Mouse (Mus musculus): ENCODE data around the gene Tmem150b. TPM values are rescaled to one million over a fixed set of nuclear protein-coding genes. Genes with fewer than 3 reads are reported as not detected.

The Tmem150b gene
- polyA plus RNA-seq, 1 experiment from 2014 or later = 0.18 TPM

DNA sequence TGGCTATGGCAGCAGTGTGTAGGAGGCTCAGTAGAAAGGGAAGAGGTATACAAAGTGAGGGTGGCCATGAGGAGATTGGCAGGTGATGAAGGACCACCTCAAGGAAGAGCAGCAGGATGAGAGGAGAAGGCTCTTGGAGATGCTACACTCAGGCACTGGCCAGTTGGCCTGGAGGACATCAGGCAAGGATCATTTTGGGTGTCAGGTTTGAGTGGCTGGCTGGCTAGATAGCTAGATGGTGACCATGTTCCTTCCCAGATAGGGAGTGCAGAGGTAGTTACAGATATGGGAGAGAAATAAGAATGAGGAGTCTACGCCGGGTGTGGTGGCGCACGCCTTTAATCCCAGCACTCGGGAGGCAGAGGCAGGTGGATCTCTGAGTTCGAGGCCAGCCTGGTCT lies 19.8 kb upstream of the Tmem150b start:
- no peaks in the 10 kb centered on the region for H3K27me3 ChIP-seq
- H3K36me3 ChIP-seq = peaks cover 37% of the 10 kb centered on the region
- H3K4me3 ChIP-seq = no peak overlapping the region
- H3K9ac ChIP-seq (replicated peaks) = no peak overlapping the region
- H3K4me1 ChIP-seq = peaks cover 34% of the 10 kb centered on the region
- no peaks in the 10 kb centered on the region for H3K9me3 ChIP-seq
- no peak for ATAC-seq (ENCODE audit: low FRiP score, low read depth)
- 98% methylated on average over 6 of the region's 6 CpGs for WGBS
- no peak overlapping the region for H3K4me2 ChIP-seq (replicated peaks)
- H3K27ac ChIP-seq (replicated peaks) = no peak overlapping the region

DNA sequence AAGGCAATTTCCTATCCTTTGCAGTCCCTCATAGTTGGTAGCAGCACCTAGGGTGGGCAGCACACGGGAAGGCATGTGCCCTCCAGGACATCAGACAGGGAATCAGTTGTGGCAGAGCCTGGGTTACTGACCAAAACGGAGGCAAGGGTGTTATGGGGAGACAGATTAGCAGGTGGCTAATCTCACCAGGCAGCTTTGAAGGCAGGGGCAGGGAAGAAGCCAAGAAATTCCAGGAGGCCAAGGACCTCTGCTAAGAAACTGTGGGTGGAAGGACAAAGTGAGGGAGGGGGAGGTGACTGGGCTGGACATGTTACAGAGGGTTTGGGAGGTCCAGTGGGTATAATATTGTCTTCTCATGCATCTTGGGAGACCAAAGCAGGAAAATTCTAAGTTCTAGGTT lies 18.3 kb upstream of the Tmem150b start:
- peaks cover 37% of the 10 kb centered on the region for H3K36me3 ChIP-seq
- no peak overlapping the region for H3K27ac ChIP-seq (replicated peaks)
- H3K4me3 ChIP-seq = no peak overlapping the region
- peaks cover 41% of the 10 kb centered on the region for H3K4me1 ChIP-seq
- H3K9ac ChIP-seq (replicated peaks) = no peak overlapping the region; the same call in 1 of the 2 replicates
- H3K27me3 ChIP-seq = no peaks in the 10 kb centered on the region
- no peaks in the 10 kb centered on the region for H3K9me3 ChIP-seq
- 57% methylated on average over 2 of the region's 2 CpGs for WGBS
- no peak overlapping the region for H3K4me2 ChIP-seq (replicated peaks)
- no peak for ATAC-seq (ENCODE audit: low FRiP score, low read depth)

DNA sequence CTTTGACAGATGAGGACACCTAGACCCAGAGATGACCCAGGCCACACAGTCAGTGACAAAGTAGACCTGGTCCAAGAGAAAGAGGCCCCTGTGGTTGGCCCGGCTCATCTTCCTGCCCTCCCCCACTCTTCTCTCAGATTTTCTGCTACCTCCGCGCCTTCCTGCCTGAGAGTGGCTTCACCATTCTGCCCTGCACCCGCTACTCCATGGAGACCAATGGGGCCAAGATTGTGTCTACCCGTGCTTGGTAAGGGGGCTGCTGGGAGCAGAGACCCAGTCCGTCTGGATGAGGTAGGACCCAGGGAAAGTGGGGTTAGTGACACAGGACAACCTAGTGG lies 17.4 kb upstream of the Tmem150b start:
- 85% methylated on average over 6 of the region's 6 CpGs for WGBS
- peaks cover 41% of the 10 kb centered on the region for H3K4me1 ChIP-seq
- peaks cover 37% of the 10 kb centered on the region for H3K36me3 ChIP-seq
- no peak overlapping the region; the same call in 1 of the 2 replicates for H3K9ac ChIP-seq (replicated peaks)
- H3K4me2 ChIP-seq (replicated peaks) = 0 out of 2 replicates have a peak overlapping the region, but pooled peaks have one; percentile 93
- no peaks in the 10 kb centered on the region for H3K9me3 ChIP-seq
- peaks cover 3% of the 10 kb centered on the region; the same call in 1 of the 2 replicates for H3K27me3 ChIP-seq
- H3K27ac ChIP-seq (replicated peaks) = no peak overlapping the region
- ATAC-seq (ENCODE audit: low FRiP score, low read depth) = no peak
- no peak overlapping the region for H3K4me3 ChIP-seq

DNA sequence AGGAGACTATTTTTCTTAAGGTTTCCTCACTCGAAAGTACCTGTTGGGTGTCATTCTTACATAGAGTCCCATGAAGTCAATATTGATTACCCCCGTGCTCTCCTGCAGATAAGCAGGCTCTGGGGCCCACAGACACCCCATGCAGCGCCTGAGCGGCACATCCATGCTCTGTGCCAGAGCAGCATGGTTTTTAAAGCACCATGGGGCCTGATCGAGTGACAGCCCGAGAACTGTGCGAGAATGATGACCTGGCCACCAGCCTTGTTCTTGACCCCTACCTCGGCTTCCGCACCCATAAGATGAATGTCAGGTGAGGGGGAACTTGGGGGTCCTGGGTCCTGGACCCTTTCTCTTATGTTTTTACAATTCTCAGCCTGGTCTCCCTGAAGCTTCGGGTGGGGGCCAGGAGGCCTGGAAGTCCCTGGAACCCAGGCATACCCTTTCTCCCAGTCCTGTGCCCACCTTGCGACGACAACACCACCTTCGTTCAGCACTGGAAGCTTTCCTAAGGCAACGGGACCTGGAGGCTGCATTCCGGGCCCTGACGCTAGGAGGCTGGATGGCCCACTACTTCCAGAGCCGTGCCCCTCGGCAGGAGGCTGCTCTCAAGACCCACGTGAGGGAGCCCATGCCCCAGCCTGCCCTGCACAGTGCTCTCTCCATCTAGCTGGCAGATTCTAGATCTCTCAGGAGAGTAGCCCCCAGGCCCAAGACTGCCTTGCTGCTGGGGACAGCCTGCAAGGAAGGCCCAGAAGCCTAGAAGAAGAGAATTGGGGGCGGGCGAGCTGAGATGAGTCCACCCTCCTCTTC lies 16.8 kb upstream of the Tmem150b start:
- WGBS = 82% methylated on average over 21 of the region's 21 CpGs
- Histone ChIP-seq H3K4me3 (peak overlapping the region; percentile 77; the same call in 1 of the 2 replicates), H3K27ac (replicated peaks) (0 out of 2 replicates have a peak overlapping the region, but pooled peaks have one; percentile 93), H3K4me1 (peaks cover 39% of the 10 kb centered on the region), H3K9ac (replicated peaks) (peak overlapping the region; percentile 89; the same call in 1 of the 2 replicates), H3K9me3 (no peaks in the 10 kb centered on the region), H3K4me2 (replicated peaks) (peak overlapping the region; percentile 93), H3K36me3 (peaks cover 35% of the 10 kb centered on the region), H3K27me3 (peaks cover 3% of the 10 kb centered on the region; the same call in 1 of the 2 replicates)
- ATAC-seq (ENCODE audit: low FRiP score, low read depth) = no peak

DNA sequence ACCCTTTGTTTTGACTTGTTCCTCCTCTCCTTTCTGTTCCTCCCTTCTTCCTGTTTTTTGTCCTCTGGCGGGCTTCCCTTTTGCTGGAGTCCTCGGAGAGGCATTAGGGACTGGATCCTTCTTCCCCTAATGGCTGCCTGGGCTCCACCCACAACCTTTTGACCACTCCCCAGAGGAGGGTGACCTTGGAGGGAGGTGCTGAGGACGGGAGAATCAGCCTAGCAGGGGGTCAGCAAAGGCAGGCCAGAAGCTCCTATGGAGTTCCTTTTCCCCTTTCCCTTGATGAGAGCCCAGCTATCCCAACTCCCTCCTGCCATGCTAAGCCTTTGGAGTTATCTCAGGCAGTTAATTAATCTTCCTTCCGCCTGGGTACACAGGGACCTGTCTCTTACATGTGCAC lies 16.1 kb upstream of the Tmem150b start:
- H3K4me2 ChIP-seq (replicated peaks) = peak overlapping the region; percentile 93
- no peak for ATAC-seq (ENCODE audit: low FRiP score, low read depth)
- WGBS = 2% methylated on average over 4 of the region's 4 CpGs
- H3K4me1 ChIP-seq = peaks cover 39% of the 10 kb centered on the region
- H3K4me3 ChIP-seq = peak overlapping the region; percentile 77
- H3K9me3 ChIP-seq = no peaks in the 10 kb centered on the region
- H3K27me3 ChIP-seq = peaks cover 3% of the 10 kb centered on the region; the same call in 1 of the 2 replicates
- H3K36me3 ChIP-seq = peaks cover 27% of the 10 kb centered on the region
- peak overlapping the region; percentile 93 for H3K27ac ChIP-seq (replicated peaks)
- H3K9ac ChIP-seq (replicated peaks) = peak overlapping the region; percentile 89

DNA sequence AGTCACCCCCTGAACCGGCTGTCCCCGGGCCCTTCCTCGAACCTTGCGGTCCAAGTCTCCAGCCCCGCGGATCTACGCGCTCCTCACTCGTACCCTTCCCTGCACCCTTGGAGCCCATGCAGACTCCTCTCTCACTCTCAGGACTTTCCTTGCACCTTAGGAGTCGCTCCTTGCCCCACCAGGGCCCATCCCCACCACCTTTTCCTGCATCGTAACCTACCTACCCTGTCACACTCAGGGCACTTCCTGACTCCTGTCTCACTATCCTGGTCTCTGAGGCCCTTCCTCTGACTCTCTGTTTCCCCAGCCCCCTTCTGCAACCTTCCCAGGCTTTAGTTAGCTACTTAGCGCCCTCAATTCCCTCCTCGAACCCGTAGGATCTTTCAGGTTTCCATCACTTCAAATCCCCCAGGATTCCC lies 15.3 kb upstream of the Tmem150b start:
- H3K27ac ChIP-seq (replicated peaks) = peak overlapping the region; percentile 93
- WGBS = under 1% methylated on average over 14 of the region's 14 CpGs
- peak; percentile 38 for ATAC-seq (ENCODE audit: low FRiP score, low read depth)
- H3K9ac ChIP-seq (replicated peaks) = peak overlapping the region; percentile 89
- peak overlapping the region; percentile 77 for H3K4me3 ChIP-seq
- H3K9me3 ChIP-seq = no peaks in the 10 kb centered on the region
- H3K4me1 ChIP-seq = peaks cover 39% of the 10 kb centered on the region
- peaks cover 19% of the 10 kb centered on the region for H3K36me3 ChIP-seq
- H3K4me2 ChIP-seq (replicated peaks) = peak overlapping the region; percentile 93
- peaks cover 3% of the 10 kb centered on the region; the same call in 1 of the 2 replicates for H3K27me3 ChIP-seq

DNA sequence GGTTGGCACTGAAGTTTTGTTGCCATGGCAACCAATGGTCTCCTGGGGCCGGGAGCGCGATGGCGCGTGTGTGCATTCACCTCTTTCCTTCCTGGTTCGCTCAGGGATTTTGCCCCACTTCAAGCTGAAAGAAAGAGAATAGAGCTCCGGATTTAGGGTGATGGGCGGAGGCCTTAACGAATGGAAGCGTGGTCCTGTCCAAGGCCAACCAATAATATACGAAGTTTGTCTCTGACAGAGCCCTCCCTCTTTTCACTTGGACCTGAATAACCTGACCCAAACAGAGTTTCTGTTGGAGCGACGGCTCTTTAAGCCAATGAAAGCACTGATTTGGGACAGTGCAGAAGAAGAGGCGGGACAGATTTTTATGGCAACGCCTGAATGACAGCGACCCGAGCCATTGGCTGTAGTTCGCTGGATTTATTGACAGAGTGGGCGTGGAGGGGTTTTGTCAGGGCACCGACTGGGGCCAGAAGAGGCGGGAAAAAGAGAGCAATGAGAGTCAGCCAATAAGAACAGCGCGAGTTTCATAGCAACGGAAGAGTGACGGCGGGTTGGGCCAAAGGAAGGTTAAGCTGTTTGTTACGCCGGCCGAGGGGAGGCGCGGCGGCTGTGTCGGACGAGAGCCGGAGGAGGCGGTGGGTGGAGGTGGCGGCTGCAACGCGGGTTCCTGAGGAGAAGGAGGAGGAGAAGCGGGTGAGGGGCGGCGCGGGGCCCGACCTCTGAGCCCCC lies 14.7 kb upstream of the Tmem150b start, which contains the start of gene Kmt5c:
Gene Kmt5c, plus strand, starts transcription at position 572 of the 732 bp plus-strand sequence.
- H3K9ac ChIP-seq (replicated peaks) = peak within 1 kb of the TSS; percentile 89
- H3K4me1 ChIP-seq = peaks cover 39% of the 10 kb centered on the region
- ATAC-seq (ENCODE audit: low FRiP score, low read depth) = peak; percentile 97
- WGBS = under 1% methylated on average over 35 of the region's 44 CpGs
- peak within 1 kb of the TSS; percentile 93 for H3K27ac ChIP-seq (replicated peaks)
- H3K4me3 ChIP-seq = peak within 1 kb of the TSS; percentile 77
- H3K36me3 ChIP-seq = peaks cover 17% of the 10 kb centered on the region
- H3K27me3 ChIP-seq = peaks cover 3% of the 10 kb centered on the region; the same call in 1 of the 2 replicates
- H3K9me3 ChIP-seq = no peaks in the 10 kb centered on the region
- peak within 1 kb of the TSS; percentile 93 for H3K4me2 ChIP-seq (replicated peaks)

DNA sequence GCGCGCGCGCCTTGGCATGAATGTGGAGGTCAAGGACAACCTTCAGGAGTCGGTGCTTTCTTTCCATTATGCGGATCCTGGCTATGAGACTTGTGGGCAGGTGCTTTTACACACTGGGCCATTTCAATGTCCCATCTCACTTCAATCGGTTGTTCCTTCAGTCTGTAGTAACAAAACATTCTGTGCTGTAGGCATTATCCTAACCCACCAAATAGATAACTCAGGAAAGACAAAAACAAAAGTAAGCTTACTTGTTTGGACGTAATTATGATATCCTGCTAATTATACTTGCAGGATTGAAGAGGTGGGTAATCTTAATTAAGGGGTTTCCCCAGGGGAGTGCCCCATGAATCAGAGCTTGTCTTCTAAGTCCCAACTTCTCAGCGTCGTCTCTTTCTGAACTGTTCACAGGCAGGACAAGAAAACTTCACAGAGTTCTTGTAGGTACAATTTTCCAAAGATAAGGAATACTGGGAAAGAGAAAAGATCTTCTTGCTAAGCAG lies 14.0 kb upstream of the Tmem150b start:
- peak overlapping the region; percentile 77 for H3K27ac ChIP-seq (replicated peaks)
- ATAC-seq (ENCODE audit: low FRiP score, low read depth) = no peak
- H3K4me3 ChIP-seq = peak overlapping the region; percentile 34
- H3K9me3 ChIP-seq = no peaks in the 10 kb centered on the region
- peaks cover 11% of the 10 kb centered on the region for H3K36me3 ChIP-seq
- WGBS = 47% methylated on average over 10 of the region's 10 CpGs
- H3K4me2 ChIP-seq (replicated peaks) = peak overlapping the region; percentile 58
- H3K4me1 ChIP-seq = peaks cover 39% of the 10 kb centered on the region
- H3K9ac ChIP-seq (replicated peaks) = 0 out of 2 replicates have a peak overlapping the region, but pooled peaks have one; percentile 15
- peaks cover 3% of the 10 kb centered on the region; the same call in 1 of the 2 replicates for H3K27me3 ChIP-seq

DNA sequence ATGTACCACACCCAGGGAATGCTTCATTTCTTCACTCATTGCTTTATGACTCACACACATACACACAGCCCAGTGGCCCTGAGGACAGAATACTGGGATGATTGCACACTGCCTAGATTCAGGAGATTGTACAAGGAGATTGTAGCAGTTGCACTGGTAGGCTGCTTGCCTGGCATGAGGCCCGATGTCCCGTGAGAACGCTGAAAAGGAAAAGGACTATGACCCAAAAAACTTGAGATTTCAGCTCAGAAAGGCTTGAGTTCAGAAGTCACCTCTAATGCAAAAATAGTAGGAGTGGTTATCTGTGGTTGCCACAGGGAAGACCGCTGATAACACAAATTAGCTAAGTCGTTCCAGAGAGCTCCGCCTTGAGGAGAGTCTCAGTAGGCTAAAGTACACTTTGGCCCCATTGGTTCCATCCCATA lies 7.9 kb upstream of the Tmem150b start:
- H3K4me1 ChIP-seq = no peaks in the 10 kb centered on the region
- WGBS = 75% methylated on average over 6 of the region's 6 CpGs
- H3K9me3 ChIP-seq = no peaks in the 10 kb centered on the region
- H3K4me3 ChIP-seq = no peak overlapping the region
- no peak overlapping the region for H3K9ac ChIP-seq (replicated peaks)
- no peaks in the 10 kb centered on the region for H3K36me3 ChIP-seq
- H3K27ac ChIP-seq (replicated peaks) = no peak overlapping the region
- no peak overlapping the region for H3K4me2 ChIP-seq (replicated peaks)
- peaks cover 9% of the 10 kb centered on the region; the same call in 1 of the 2 replicates for H3K27me3 ChIP-seq
- no peak for ATAC-seq (ENCODE audit: low FRiP score, low read depth)

DNA sequence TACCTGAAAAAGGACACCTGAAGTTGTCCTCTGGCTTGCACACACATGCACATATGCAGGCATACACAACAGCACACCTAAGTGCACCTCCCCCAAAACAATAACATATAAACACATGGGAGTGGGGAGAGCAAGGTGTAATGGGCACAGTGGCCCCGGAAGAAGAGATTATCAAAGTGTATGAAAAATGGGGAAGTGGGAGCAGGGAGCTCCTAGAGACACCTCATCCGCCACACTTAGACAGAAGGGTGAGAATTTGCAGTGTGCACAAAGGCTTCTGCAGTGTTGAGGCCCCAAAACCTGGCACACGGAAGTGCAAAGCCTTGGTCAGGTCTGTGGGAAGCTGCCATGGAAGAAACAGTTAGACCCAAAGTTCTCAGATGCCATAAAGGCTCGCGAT lies 6.0 kb upstream of the Tmem150b start:
- Histone ChIP-seq H3K4me2 (replicated peaks) (no peak overlapping the region), H3K4me1 (no peaks in the 10 kb centered on the region), H3K27ac (replicated peaks) (no peak overlapping the region), H3K4me3 (no peak overlapping the region), H3K9me3 (no peaks in the 10 kb centered on the region), H3K27me3 (0 out of 2 replicates have a peak, but pooled peaks cover 5% of the 10 kb centered on the region), H3K9ac (replicated peaks) (no peak overlapping the region), H3K36me3 (no peaks in the 10 kb centered on the region)
- no peak for ATAC-seq (ENCODE audit: low FRiP score, low read depth)
- WGBS = 81% methylated on average over 5 of the region's 5 CpGs

DNA sequence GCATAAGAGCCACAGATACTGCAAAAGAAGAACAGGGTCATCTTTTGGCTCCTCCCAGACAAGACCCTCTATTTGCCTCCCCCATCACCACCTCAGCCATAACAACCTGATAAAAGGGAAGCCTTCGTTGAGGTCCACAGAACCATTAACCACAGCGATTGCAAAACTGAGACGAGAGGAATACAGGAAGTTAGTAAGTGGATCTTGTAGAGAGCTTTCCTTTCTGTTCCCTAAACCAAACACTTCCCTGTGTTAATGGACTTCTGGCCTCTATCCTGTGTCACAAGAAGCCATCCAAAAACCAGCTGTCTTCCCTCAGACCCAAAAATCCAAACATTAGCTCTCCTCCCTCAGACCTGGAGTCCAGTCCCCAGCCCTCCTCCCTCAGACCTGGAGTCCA lies 690 bp downstream of the Tmem150b start:
- Histone ChIP-seq H3K9ac (replicated peaks) (no peak overlapping the region), H3K4me3 (no peak overlapping the region), H3K4me1 (no peaks in the 10 kb centered on the region), H3K4me2 (replicated peaks) (no peak overlapping the region), H3K9me3 (no peaks in the 10 kb centered on the region), H3K27ac (replicated peaks) (no peak overlapping the region), H3K27me3 (no peaks in the 10 kb centered on the region), H3K36me3 (no peaks in the 10 kb centered on the region)
- ATAC-seq (ENCODE audit: low FRiP score, low read depth) = no peak
- WGBS = 87% methylated on average over 3 of the region's 3 CpGs
